Mouse (Mus musculus) hindbrain, embryonic 14.5 days (tissue): Measurements from ENCODE around the gene Ints2. TPM values are rescaled to one million over a fixed set of nuclear protein-coding genes. Genes with fewer than 3 reads are reported as not detected.

Source experiments
- ATAC-seq: fragments of 200-750 bp; cut with Nextera tagmentation; 2 replicates; pipeline ENCODE4 v1.8.0; 2017; ENCODE audit warnings: moderate number of reproducible peaks, mild to moderate bottlenecking, moderate TSS enrichment, moderate library complexity; ENCODE audit not compliant: low FRiP score
- DNase-seq: peaks from one replicate; pipeline ENCODE4 v3.0.0-alpha.2; 2015; ENCODE audit warnings: low spot score
- H3K27ac ChIP-seq: fragments of 300-500 bp; sonication (generic); 2 replicates; pipeline ENCODE4 v1.5.1; 2014; ENCODE audit warnings: mild to moderate bottlenecking, moderate library complexity
- H3K27me3 ChIP-seq: fragments of 300-500 bp; sonication (generic); 2 replicates; pipeline ENCODE4 v1.6.1; 2014; ENCODE audit warnings: mild to moderate bottlenecking, low read length, mixed read lengths; ENCODE audit not compliant: control insufficient read depth, insufficient read depth
- H3K36me3 ChIP-seq: fragments of 300-500 bp; sonication (generic); replicated peaks from 2 replicates; pipeline ENCODE4 v1.6.1; 2014; ENCODE audit not compliant: control insufficient read depth, insufficient read depth
- H3K4me1 ChIP-seq: fragments of 300-500 bp; sonication (generic); replicated peaks from 2 replicates; pipeline ENCODE4 v1.6.1; 2014; ENCODE audit warnings: antibody characterized with exemption, low read length, mixed read lengths; ENCODE audit not compliant: control insufficient read depth, insufficient read depth
- H3K4me2 ChIP-seq: fragments of 300-500 bp; sonication (generic); replicated peaks from 2 replicates; pipeline ENCODE4 v1.6.1; 2014; ENCODE audit warnings: mild to moderate bottlenecking, moderate library complexity
- H3K4me3 ChIP-seq: fragments of 300-500 bp; sonication (generic); replicated peaks from 2 replicates; pipeline ENCODE4 v1.5.1; 2014; ENCODE audit warnings: mild to moderate bottlenecking, low read length
- H3K9ac ChIP-seq: fragments of 300-500 bp; sonication (generic); 2 replicates; pipeline ENCODE4 v1.6.1; 2014
- H3K9me3 ChIP-seq: fragments of 300-500 bp; sonication (generic); 2 replicates; pipeline ENCODE4 v1.6.1; 2016; ENCODE audit warnings: low read length; ENCODE audit not compliant: control insufficient read depth
- WGBS: fragments of 180-500 bp; shearing (Covaris S2); extraction: QIAGEN DNeasy Blood & Tissue Kit; methylation state at CpG from one replicate; pipeline ENCODE4 v1.1.7; 2014; 5-methylcytosine and 5-hydroxymethylcytosine counted together
- polyA plus RNA-seq: library from polyadenylated mRNA; unstranded; fragments of >200 nt; fragmentation: Nextera tagmentation; extraction: Ambion mirVana; gene quantifications from 2 replicates; pipeline ENCODE4 v1.2.1, GENCODE M21; 2014

Ints2 gene
- polyA plus RNA-seq, 1 experiment from 2014 or later, result 22.6 TPM

GRCm38 (mm10) chr11:86226646-86227180 lies 30.7 kb downstream of the Ints2 start:
- peaks cover 83% of the 10 kb centered on the region for H3K36me3 ChIP-seq

GRCm38 (mm10) chr11:86225761-86226160 lies 31.6 kb downstream of the Ints2 start:
- Histone ChIP-seq H3K9me3 (no peaks in the 10 kb centered on the region), H3K4me1 (no peaks in the 10 kb centered on the region), H3K4me2 (no peak overlapping the region), H3K27me3 (no peaks in the 10 kb centered on the region), H3K27ac (no peak overlapping the region), H3K9ac (no peak overlapping the region), H3K36me3 (peaks cover 84% of the 10 kb centered on the region), H3K4me3 (no peak overlapping the region)
- no peak for ATAC-seq
- no peak for DNase-seq
- WGBS, result 86% methylated on average over 4 of the region's 4 CpGs

More at GRCm38 (mm10) chr11:86226646-86227180, 30.7 kb downstream of the Ints2 start:
- Histone ChIP-seq H3K4me2 (no peak overlapping the region), H3K9ac (no peak overlapping the region), H3K4me1 (no peaks in the 10 kb centered on the region), H3K9me3 (no peaks in the 10 kb centered on the region), H3K27ac (no peak overlapping the region), H3K4me3 (no peak overlapping the region), H3K27me3 (no peaks in the 10 kb centered on the region)
- no peak for DNase-seq
- no peak for ATAC-seq
- WGBS, result 91% methylated on average over 8 of the region's 8 CpGs

- no peaks in the 10 kb centered on the region for H3K4me1 ChIP-seq
- H3K36me3 ChIP-seq, result peaks cover 76% of the 10 kb centered on the region
- WGBS, result 74% methylated on average over 1 of the region's 1 CpGs
- no peak overlapping the region for H3K27ac ChIP-seq
- ATAC-seq (no peak), DNase-seq (no peak)
- no peak overlapping the region for H3K9ac ChIP-seq
- H3K9me3 ChIP-seq, result no peaks in the 10 kb centered on the region
- no peak overlapping the region for H3K4me2 ChIP-seq
- H3K4me3 ChIP-seq, result no peak overlapping the region
- H3K27me3 ChIP-seq, result no peaks in the 10 kb centered on the region
Observed at GRCm38 (mm10) chr11:86211803-86212202, 45.6 kb downstream of the Ints2 start.

GRCm38 (mm10) chr11:86209123-86209522 lies 48.3 kb downstream of the Ints2 start:
- Histone ChIP-seq H3K27me3 (no peaks in the 10 kb centered on the region), H3K9ac (no peak overlapping the region), H3K4me2 (no peak overlapping the region), H3K4me1 (no peaks in the 10 kb centered on the region), H3K36me3 (peaks cover 75% of the 10 kb centered on the region), H3K4me3 (no peak overlapping the region), H3K9me3 (0 out of 2 replicates have a peak, but pooled peaks cover 13% of the 10 kb centered on the region), H3K27ac (no peak overlapping the region)
- WGBS, result 96% methylated on average over 2 of the region's 2 CpGs
- ATAC-seq (no peak), DNase-seq (no peak)

- no peak overlapping the region for H3K9ac ChIP-seq
- H3K4me1 ChIP-seq, result peaks cover 6% of the 10 kb centered on the region; the same call in 1 of the 2 replicates
- ATAC-seq (no peak), DNase-seq (no peak)
- H3K9me3 ChIP-seq, result peaks cover 17% of the 10 kb centered on the region; the same call in 1 of the 2 replicates
- WGBS, result 97% methylated on average over 4 of the region's 4 CpGs
- no peaks in the 10 kb centered on the region for H3K27me3 ChIP-seq
- H3K27ac ChIP-seq, result no peak overlapping the region
- H3K36me3 ChIP-seq, result peaks cover 55% of the 10 kb centered on the region
- no peak overlapping the region for H3K4me2 ChIP-seq
- H3K4me3 ChIP-seq, result no peak overlapping the region
Observed at GRCm38 (mm10) chr11:86205876-86206275, 51.5 kb downstream of the Ints2 start.

GRCm38 (mm10) chr11:86205031-86205430 lies 52.3 kb downstream of the Ints2 start:
- H3K9ac ChIP-seq, result no peak overlapping the region
- peaks cover 17% of the 10 kb centered on the region; the same call in 1 of the 2 replicates for H3K9me3 ChIP-seq
- H3K4me1 ChIP-seq, result peaks cover 6% of the 10 kb centered on the region; the same call in 1 of the 2 replicates
- DNase-seq (no peak), ATAC-seq (no peak)
- no peak overlapping the region for H3K4me2 ChIP-seq
- peaks cover 55% of the 10 kb centered on the region for H3K36me3 ChIP-seq
- H3K27me3 ChIP-seq, result no peaks in the 10 kb centered on the region
- H3K27ac ChIP-seq, result no peak overlapping the region
- 100% methylated on average over 5 of the region's 5 CpGs for WGBS
- no peak overlapping the region for H3K4me3 ChIP-seq

- Histone ChIP-seq H3K4me3 (peak overlapping the region; percentile 71), H3K27ac (peak overlapping the region; percentile 69; the same call in 1 of the 2 replicates), H3K9me3 (peaks cover 17% of the 10 kb centered on the region; the same call in 1 of the 2 replicates), H3K4me1 (peaks cover 6% of the 10 kb centered on the region; the same call in 1 of the 2 replicates), H3K4me2 (peak overlapping the region; percentile 87), H3K27me3 (no peaks in the 10 kb centered on the region), H3K36me3 (peaks cover 33% of the 10 kb centered on the region), H3K9ac (peak overlapping the region; percentile 85)
- DNase-seq, result no peak
- 50% methylated on average over 16 of the region's 16 CpGs for WGBS
- no peak for ATAC-seq
Observed at GRCm38 (mm10) chr11:86201901-86202675, 55.3 kb downstream of the Ints2 start.

GRCm38 (mm10) chr11:86201037-86201786 lies 56.2 kb downstream of the Ints2 start, which contains the start of gene Brip1:
Gene Brip1, minus strand, starts transcription at chr11:86201193.
- Histone ChIP-seq H3K4me3 (peak within 1 kb of the TSS; percentile 71), H3K4me1 (peaks cover 6% of the 10 kb centered on the region; the same call in 1 of the 2 replicates), H3K4me2 (peak within 1 kb of the TSS; percentile 87), H3K27me3 (no peaks in the 10 kb centered on the region), H3K9ac (peak within 1 kb of the TSS; percentile 85), H3K27ac (peak within 1 kb of the TSS; percentile 69), H3K9me3 (peaks cover 17% of the 10 kb centered on the region; the same call in 1 of the 2 replicates), H3K36me3 (peaks cover 26% of the 10 kb centered on the region)
- DNase-seq, result peak; percentile 97
- peak; percentile 99 for ATAC-seq
- WGBS, result under 1% methylated on average over 60 of the region's 60 CpGs
